Mouse (Mus musculus): ENCODE data around the gene Pms2. TPM values are rescaled to one million over a fixed set of nuclear protein-coding genes. Genes with fewer than 3 reads are reported as not detected.

Gene Pms2
- polyA plus RNA-seq, 1 experiment from 2014 or later = 35.8 TPM

DNA sequence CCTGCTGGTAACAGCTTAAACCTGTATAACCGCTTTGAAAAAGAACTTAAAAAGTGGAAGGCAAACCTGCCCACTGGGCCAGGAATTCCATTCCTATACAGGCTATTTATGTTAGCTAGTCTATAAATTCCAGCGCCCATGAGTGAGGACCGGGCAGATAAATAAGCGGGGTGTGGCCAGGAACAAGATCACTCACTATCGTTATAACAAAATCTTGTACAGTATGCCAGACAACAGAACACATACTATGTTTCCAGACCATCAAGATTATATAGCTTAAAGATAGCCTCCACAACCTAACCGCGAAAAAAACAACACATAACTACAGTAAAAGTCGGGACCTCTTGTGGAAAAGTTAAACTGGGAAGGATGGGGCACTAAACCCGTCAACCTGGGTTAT, 838 bp upstream of the Pms2 start:
- Histone ChIP-seq H3K36me3 (peaks cover 27% of the 10 kb centered on the region), H3K9ac (replicated peaks) (peak overlapping the region; percentile 68), H3K4me2 (replicated peaks) (peak overlapping the region; percentile 80), H3K9me3 (no peaks in the 10 kb centered on the region), H3K27me3 (no peaks in the 10 kb centered on the region), H3K4me3 (peak overlapping the region; percentile 77), H3K27ac (replicated peaks) (peak overlapping the region; percentile 79), H3K4me1 (peaks cover 19% of the 10 kb centered on the region)
- WGBS = 2% methylated on average over 9 of the region's 9 CpGs
- ATAC-seq (ENCODE audit: low FRiP score, low read depth) = no peak

DNA sequence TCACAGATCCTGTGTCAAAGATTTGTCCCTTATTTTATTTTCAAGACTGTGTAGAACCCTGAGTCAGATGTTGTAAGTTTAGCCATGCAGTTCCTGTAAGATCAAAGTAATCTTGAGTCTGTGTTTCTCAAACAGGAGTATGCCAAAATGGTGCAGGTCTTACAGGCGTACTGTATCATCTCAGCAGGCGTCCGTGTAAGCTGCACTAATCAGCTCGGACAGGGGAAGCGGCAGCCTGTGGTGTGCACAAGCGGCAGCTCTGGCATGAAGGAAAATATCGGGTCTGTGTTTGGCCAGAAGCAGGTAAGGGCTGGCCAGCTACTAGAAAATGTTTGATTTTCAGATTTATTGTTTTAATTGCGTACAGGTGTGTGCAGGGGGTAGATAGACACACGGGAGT, 6.5 kb downstream of the Pms2 start:
- H3K27ac ChIP-seq (replicated peaks) = no peak overlapping the region
- no peak overlapping the region for H3K9ac ChIP-seq (replicated peaks)
- H3K36me3 ChIP-seq = peaks cover 56% of the 10 kb centered on the region
- no peak overlapping the region for H3K4me3 ChIP-seq
- no peaks in the 10 kb centered on the region for H3K4me1 ChIP-seq
- WGBS = 92% methylated on average over 9 of the region's 9 CpGs
- no peaks in the 10 kb centered on the region for H3K9me3 ChIP-seq
- ATAC-seq (ENCODE audit: low FRiP score, low read depth) = no peak
- no peaks in the 10 kb centered on the region for H3K27me3 ChIP-seq
- no peak overlapping the region for H3K4me2 ChIP-seq (replicated peaks)

DNA sequence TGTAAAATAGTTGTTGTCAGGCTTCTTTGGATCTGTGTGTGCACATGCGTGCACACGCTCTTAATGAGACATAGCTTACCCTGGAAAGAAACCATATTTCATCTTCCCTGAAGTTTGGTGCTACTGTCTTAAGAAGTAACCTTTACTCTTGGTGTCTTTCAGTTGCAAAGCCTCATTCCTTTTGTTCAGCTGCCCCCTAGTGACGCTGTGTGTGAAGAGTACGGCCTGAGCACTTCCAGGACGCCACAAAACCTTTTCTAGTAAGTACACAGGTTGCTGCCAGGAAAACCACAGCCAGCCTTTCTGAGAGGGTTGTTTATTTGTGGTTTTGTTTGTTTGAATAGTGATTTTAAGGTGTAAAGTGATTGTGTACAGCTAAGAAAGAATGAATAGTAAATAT, 7.7 kb downstream of the Pms2 start:
- H3K9ac ChIP-seq (replicated peaks) = no peak overlapping the region
- no peaks in the 10 kb centered on the region for H3K27me3 ChIP-seq
- peaks cover 65% of the 10 kb centered on the region for H3K36me3 ChIP-seq
- H3K27ac ChIP-seq (replicated peaks) = no peak overlapping the region
- no peak for ATAC-seq (ENCODE audit: low FRiP score, low read depth)
- no peak overlapping the region for H3K4me3 ChIP-seq
- 53% methylated on average over 5 of the region's 5 CpGs for WGBS
- no peaks in the 10 kb centered on the region for H3K4me1 ChIP-seq
- H3K4me2 ChIP-seq (replicated peaks) = no peak overlapping the region
- H3K9me3 ChIP-seq = no peaks in the 10 kb centered on the region

DNA sequence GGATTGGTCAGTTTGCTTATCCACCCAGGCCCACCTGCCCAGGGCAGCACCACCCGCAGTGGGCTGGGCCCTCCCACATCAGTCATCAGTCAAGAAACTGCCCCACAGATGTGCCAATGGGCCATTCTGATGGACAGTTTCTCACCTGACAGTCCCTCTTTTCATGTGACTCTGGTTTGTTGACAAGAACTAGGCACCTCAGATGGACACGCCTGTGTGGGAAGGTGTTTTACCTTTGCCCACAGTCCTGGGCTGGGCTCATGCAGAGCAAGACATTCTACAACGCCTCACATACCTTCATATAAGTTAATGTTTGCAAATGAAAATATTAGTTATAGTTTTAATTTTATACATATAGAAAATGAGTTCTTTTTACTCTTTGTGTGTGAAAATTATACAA, 8.4 kb downstream of the Pms2 start:
- H3K9me3 ChIP-seq = no peaks in the 10 kb centered on the region
- H3K27me3 ChIP-seq = no peaks in the 10 kb centered on the region
- no peak overlapping the region for H3K27ac ChIP-seq (replicated peaks)
- no peak overlapping the region for H3K9ac ChIP-seq (replicated peaks)
- no peak overlapping the region for H3K4me3 ChIP-seq
- no peak overlapping the region for H3K4me2 ChIP-seq (replicated peaks)
- H3K4me1 ChIP-seq = no peaks in the 10 kb centered on the region
- peaks cover 69% of the 10 kb centered on the region for H3K36me3 ChIP-seq
- WGBS = 94% methylated on average over 3 of the region's 3 CpGs
- no peak for ATAC-seq (ENCODE audit: low FRiP score, low read depth)

DNA sequence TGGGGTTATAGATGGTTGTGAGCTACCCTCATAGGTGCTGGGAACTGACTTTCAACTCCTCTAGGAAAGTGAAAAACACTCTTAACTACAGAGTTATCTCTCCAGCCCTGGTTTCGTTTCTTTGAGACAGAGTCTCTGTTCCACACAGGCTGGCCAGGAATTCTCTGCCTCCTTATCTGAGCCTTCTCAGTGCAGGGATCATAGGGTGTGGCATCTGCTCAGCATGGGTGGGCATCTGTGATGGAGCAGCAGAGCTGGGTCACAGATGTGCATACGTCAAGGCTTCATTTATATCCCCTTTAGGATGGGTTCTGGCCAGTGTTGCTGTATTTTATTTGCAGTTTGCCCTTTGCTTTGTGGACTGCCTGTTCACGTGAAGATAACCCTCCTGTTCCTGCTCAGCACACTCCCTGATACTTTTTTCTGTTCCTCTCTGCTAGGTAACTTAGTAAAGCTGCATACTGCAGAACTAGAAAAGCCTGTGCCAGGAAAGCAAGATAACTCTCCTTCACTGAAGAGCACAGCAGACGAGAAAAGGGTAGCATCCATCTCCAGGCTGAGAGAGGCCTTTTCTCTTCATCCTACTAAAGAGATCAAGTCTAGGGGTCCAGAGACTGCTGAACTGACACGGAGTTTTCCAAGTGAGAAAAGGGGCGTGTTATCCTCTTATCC, 15.2 kb downstream of the Pms2 start:
- no peak overlapping the region for H3K4me3 ChIP-seq
- no peaks in the 10 kb centered on the region for H3K4me1 ChIP-seq
- no peak for ATAC-seq (ENCODE audit: low FRiP score, low read depth)
- 90% methylated on average over 6 of the region's 6 CpGs for WGBS
- H3K27me3 ChIP-seq = no peaks in the 10 kb centered on the region
- no peaks in the 10 kb centered on the region for H3K9me3 ChIP-seq
- no peak overlapping the region for H3K27ac ChIP-seq (replicated peaks)
- H3K9ac ChIP-seq (replicated peaks) = no peak overlapping the region
- H3K4me2 ChIP-seq (replicated peaks) = no peak overlapping the region
- H3K36me3 ChIP-seq = peaks cover 79% of the 10 kb centered on the region

DNA sequence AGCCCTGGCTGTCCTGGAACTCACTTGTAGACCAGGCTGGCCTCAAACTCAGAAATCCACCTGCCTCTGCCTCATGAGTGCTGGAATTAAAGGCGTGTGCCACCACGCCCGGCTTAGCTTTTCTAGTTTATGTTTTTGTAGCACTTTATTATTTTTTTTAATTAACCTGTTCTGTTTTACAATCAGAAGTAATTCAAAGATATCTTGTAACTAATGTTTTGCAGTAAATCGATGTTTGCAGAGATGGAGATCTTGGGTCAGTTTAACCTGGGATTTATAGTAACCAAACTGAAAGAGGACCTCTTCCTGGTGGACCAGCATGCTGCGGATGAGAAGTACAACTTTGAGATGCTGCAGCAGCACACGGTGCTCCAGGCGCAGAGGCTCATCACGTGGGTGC, 18.1 kb downstream of the Pms2 start, which contains the start of gene Gm42421:
Gene Gm42421 (plus strand): TSS at position 301 of the 400 bp plus-strand sequence.
- Histone ChIP-seq H3K36me3 (peaks cover 75% of the 10 kb centered on the region), H3K27me3 (no peaks in the 10 kb centered on the region), H3K4me3 (no peak within 1 kb of the TSS), H3K4me2 (replicated peaks) (no peak within 1 kb of the TSS), H3K9ac (replicated peaks) (no peak within 1 kb of the TSS), H3K4me1 (0 out of 2 replicates have a peak, but pooled peaks cover 4% of the 10 kb centered on the region), H3K9me3 (no peaks in the 10 kb centered on the region), H3K27ac (replicated peaks) (no peak within 1 kb of the TSS)
- 96% methylated on average over 8 of the region's 8 CpGs for WGBS
- no peak for ATAC-seq (ENCODE audit: low FRiP score, low read depth)

DNA sequence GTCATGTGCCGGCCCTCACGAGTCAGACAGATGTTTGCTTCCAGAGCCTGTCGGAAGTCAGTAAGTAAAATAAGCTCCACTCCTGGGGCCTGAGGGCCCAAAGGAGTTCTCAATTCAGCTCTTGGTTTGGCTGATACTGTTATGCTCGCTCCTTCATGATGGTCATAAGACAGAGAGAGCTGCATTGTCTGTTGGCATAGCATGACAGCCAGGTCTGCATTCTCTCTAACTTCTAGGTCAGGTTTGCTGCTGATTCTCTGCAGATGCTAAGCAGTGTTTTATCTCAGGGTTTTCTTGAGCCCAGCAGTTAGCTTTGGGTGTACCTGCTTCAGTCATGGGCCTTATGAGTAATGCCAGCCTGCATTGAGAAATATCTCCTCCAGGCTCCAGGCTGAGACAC, 19.5 kb downstream of the Pms2 start:
- Histone ChIP-seq H3K4me3 (no peak overlapping the region), H3K4me1 (0 out of 2 replicates have a peak, but pooled peaks cover 4% of the 10 kb centered on the region), H3K9me3 (no peaks in the 10 kb centered on the region), H3K27me3 (no peaks in the 10 kb centered on the region), H3K9ac (replicated peaks) (no peak overlapping the region), H3K4me2 (replicated peaks) (no peak overlapping the region), H3K36me3 (peaks cover 64% of the 10 kb centered on the region), H3K27ac (replicated peaks) (no peak overlapping the region)
- no peak for ATAC-seq (ENCODE audit: low FRiP score, low read depth)
- WGBS = 98% methylated on average over 4 of the region's 4 CpGs

DNA sequence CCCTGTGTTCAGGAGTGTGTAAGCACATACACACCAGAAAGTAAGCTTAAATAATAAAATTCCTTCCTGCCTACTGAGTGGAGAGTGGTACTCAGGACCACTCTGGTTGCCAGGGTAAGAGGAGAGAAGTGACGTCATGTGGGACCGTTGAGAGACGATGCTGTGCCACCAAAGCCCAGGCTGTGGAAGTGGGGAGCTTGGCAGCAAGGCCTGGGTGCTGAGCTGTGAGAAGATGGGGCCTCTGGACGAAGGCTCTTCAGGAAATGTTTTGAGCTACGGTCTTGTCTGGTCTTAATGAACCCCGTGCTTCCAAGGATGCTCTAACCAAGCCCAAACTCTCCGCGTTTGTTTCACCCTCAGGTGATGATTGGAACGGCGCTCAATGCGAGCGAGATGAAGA, 20.9 kb downstream of the Pms2 start:
- Histone ChIP-seq H3K4me3 (no peak overlapping the region), H3K27ac (replicated peaks) (no peak overlapping the region), H3K36me3 (peaks cover 50% of the 10 kb centered on the region), H3K4me2 (replicated peaks) (no peak overlapping the region), H3K9ac (replicated peaks) (no peak overlapping the region), H3K4me1 (0 out of 2 replicates have a peak, but pooled peaks cover 4% of the 10 kb centered on the region), H3K9me3 (no peaks in the 10 kb centered on the region), H3K27me3 (no peaks in the 10 kb centered on the region)
- ATAC-seq (ENCODE audit: low FRiP score, low read depth) = no peak
- 94% methylated on average over 12 of the region's 12 CpGs for WGBS

DNA sequence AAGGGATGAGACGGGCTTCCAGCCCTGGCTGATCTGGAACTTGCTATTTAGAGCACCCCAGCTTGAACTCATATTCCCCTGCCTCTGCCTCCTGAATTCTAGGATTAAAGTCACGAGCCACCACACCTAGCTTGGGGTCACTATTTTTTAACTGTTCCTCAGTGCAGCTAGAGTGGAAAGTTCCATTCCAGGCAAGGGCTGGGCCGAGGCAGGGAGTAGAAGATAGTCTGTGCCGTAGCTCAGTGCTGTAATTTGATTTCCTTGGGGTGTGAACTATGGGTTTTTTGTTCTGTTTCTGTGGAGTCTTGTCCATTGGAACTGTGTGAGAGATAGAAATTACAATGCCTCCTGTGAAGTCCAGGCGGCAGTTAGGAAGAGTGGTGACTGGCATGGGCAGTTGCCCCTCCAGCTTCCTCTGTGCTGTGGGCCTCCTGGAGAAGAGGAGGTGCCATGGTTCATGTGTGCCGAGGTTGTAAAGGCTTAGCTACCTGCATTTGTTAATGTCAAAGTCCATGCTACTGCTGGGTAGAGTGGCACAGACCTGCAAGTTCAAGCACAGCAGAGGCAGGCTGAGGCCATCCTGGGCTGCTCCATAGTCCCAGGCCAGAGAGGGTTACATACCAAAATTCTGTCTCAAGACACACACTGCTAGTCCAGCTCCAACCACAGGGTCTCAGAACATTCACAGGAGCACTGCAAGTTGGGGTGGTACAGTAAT, 22.3 kb downstream of the Pms2 start:
- Histone ChIP-seq H3K36me3 (peaks cover 38% of the 10 kb centered on the region), H3K4me1 (0 out of 2 replicates have a peak, but pooled peaks cover 4% of the 10 kb centered on the region), H3K27me3 (no peaks in the 10 kb centered on the region), H3K9me3 (no peaks in the 10 kb centered on the region), H3K9ac (replicated peaks) (no peak overlapping the region), H3K4me2 (replicated peaks) (no peak overlapping the region), H3K27ac (replicated peaks) (no peak overlapping the region), H3K4me3 (no peak overlapping the region)
- no peak for ATAC-seq (ENCODE audit: low FRiP score, low read depth)
- 90% methylated on average over 6 of the region's 6 CpGs for WGBS

DNA sequence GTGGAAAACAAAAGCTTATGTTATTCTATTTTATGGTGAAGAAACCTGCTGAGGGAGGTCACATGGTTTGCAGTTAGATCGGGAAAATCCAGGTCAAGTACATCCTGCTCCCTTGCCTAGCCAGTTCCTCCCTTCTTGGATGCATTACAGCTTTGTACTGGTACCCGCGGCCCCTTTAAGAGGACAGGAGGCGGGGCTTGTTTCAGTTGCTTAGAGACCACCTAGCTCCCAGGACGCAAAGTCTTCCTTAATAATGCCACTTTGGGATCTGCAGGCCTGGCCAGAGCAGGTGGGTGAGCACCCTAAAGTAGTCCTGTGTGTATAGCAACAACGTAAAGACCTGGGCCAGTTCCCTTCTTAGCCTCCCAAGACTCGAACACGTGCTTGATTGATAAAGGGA, 23.1 kb downstream of the Pms2 start, which contains the start of gene Rsph10b:
Gene Rsph10b (plus strand): TSS at position 205 of the 400 bp plus-strand sequence.
- Histone ChIP-seq H3K36me3 (peaks cover 38% of the 10 kb centered on the region), H3K4me3 (no peak within 1 kb of the TSS), H3K4me1 (0 out of 2 replicates have a peak, but pooled peaks cover 4% of the 10 kb centered on the region), H3K27ac (replicated peaks) (no peak within 1 kb of the TSS), H3K9ac (replicated peaks) (no peak within 1 kb of the TSS), H3K27me3 (no peaks in the 10 kb centered on the region), H3K4me2 (replicated peaks) (peak within 1 kb of the TSS; percentile 10; the same call in 1 of the 2 replicates), H3K9me3 (no peaks in the 10 kb centered on the region)
- 10% methylated on average over 8 of the region's 8 CpGs for WGBS
- no peak for ATAC-seq (ENCODE audit: low FRiP score, low read depth)

DNA sequence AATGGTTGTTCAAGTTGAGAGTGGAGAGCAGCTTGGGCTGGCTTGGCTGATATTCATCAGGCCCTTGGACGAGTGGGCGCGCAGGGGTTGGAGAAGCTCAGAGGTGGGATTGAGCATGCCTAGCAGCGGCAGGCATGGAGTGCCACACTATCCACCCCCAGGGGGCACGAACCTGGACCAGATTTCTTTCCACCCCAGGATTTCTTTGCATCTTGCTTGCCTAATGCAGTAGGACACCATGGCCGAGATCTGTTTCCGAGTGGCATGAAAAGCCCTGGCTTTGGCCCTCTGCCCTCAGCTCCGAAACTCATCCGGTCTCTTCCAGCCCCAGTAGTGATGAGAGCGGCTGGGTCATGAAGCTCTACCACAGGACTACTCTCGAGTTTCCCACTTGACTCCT, 23.6 kb downstream of the Pms2 start:
- Histone ChIP-seq H3K27me3 (no peaks in the 10 kb centered on the region), H3K36me3 (peaks cover 33% of the 10 kb centered on the region), H3K9ac (replicated peaks) (no peak overlapping the region), H3K4me1 (0 out of 2 replicates have a peak, but pooled peaks cover 4% of the 10 kb centered on the region), H3K4me3 (no peak overlapping the region), H3K9me3 (no peaks in the 10 kb centered on the region), H3K4me2 (replicated peaks) (no peak overlapping the region), H3K27ac (replicated peaks) (no peak overlapping the region)
- 84% methylated on average over 11 of the region's 11 CpGs for WGBS
- ATAC-seq (ENCODE audit: low FRiP score, low read depth) = no peak

DNA sequence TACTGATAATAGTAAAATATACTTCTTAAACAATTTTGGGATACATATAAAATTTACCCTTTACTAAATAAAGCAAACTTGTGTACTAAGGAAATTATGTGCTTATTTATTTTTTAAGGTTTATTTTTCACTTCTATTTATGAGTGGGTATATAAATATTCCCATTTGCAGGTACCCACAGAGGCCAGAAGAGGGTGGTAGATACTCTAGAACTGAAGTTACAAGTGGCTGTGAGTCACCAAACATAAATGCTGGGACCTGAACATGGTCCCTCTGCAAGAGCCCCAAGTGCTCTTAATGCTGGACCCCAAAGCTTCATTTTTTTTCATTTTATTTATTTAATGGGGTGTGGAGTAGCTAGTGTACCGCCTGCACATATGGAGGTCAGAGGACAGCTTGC, 24.1 kb downstream of the Pms2 start:
- no peak overlapping the region for H3K27ac ChIP-seq (replicated peaks)
- 97% methylated on average over 1 of the region's 1 CpGs for WGBS
- no peaks in the 10 kb centered on the region for H3K9me3 ChIP-seq
- 0 out of 2 replicates have a peak, but pooled peaks cover 4% of the 10 kb centered on the region for H3K4me1 ChIP-seq
- peaks cover 28% of the 10 kb centered on the region for H3K36me3 ChIP-seq
- no peak overlapping the region for H3K4me2 ChIP-seq (replicated peaks)
- H3K27me3 ChIP-seq = no peaks in the 10 kb centered on the region
- no peak overlapping the region for H3K4me3 ChIP-seq
- H3K9ac ChIP-seq (replicated peaks) = no peak overlapping the region
- ATAC-seq (ENCODE audit: low FRiP score, low read depth) = no peak

All from midbrain, embryonic 12.5 days (tissue).